Mouse (Mus musculus): Measurements from ENCODE around the gene Polr2c. TPM values are rescaled to one million over a fixed set of nuclear protein-coding genes. Genes with fewer than 3 reads are reported as not detected.
"Not testable (repeated sequence)": the region's sequence is repeated elsewhere in the genome, so short reads cannot be mapped to it uniquely, and the experiment has no call there.

Polr2c gene
- polyA plus RNA-seq, 1 experiment from 2014 or later, result 111 TPM

GRCm38 (mm10) chr8:94822637-94823560 lies 34.4 kb upstream of the Polr2c start:
- H3K36me3 ChIP-seq, result peaks cover 41% of the 10 kb centered on the region
- H3K9me3 ChIP-seq, result no peaks in the 10 kb centered on the region
- H3K27ac ChIP-seq (replicated peaks), result no peak overlapping the region
- no peaks in the 10 kb centered on the region for H3K4me1 ChIP-seq (replicated peaks)
- 81% methylated on average over 23 of the region's 23 CpGs for WGBS
- H3K9ac ChIP-seq, result no peak overlapping the region
- ATAC-seq (ENCODE audit: low FRiP score, low read depth), result peak; percentile 59; the same call in 1 of the 2 replicates
- no peaks in the 10 kb centered on the region for H3K27me3 ChIP-seq
- H3K4me2 ChIP-seq, result no peak overlapping the region
- H3K4me3 ChIP-seq, result no peak overlapping the region

- H3K9ac ChIP-seq, result no peak overlapping the region
- WGBS, result 87% methylated on average over 6 of the region's 6 CpGs
- H3K36me3 ChIP-seq, result peaks cover 45% of the 10 kb centered on the region
- H3K27ac ChIP-seq (replicated peaks), result no peak overlapping the region
- H3K4me3 ChIP-seq, result no peak overlapping the region
- H3K4me2 ChIP-seq, result no peak overlapping the region
- ATAC-seq (ENCODE audit: low FRiP score, low read depth), result no peak
- no peaks in the 10 kb centered on the region for H3K4me1 ChIP-seq (replicated peaks)
- no peaks in the 10 kb centered on the region for H3K27me3 ChIP-seq
- no peaks in the 10 kb centered on the region for H3K9me3 ChIP-seq
These were observed 32.1 kb upstream of the Polr2c start for GRCm38 (mm10) chr8:94825170-94825569.

DNA sequence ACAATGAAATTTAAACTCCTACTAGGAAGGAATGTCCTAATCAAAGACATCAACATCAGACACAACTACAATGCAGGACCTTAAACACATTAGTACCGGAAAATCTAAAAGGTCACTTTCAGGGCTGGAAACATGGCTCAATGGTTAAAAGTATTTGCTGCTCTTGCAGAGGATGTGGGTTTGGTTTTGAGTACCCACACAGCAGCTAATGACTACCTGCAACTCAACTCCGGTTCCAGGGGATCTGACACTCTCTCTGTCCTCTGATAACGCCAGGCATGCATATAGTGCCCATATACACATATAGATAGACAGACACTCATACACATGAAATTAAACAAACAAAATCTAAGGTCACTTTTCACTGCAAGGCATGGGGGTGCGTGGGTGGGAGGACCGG lies 31.0 kb upstream of the Polr2c start:
- WGBS, result 98% methylated on average over 5 of the region's 5 CpGs
- no peaks in the 10 kb centered on the region for H3K9me3 ChIP-seq
- H3K4me1 ChIP-seq (replicated peaks), result no peaks in the 10 kb centered on the region
- H3K36me3 ChIP-seq, result peaks cover 46% of the 10 kb centered on the region
- H3K9ac ChIP-seq, result no peak overlapping the region
- no peak overlapping the region for H3K4me3 ChIP-seq
- H3K27me3 ChIP-seq, result no peaks in the 10 kb centered on the region
- no peak overlapping the region for H3K4me2 ChIP-seq
- H3K27ac ChIP-seq (replicated peaks), result no peak overlapping the region
- ATAC-seq (ENCODE audit: low FRiP score, low read depth), result no peak

DNA sequence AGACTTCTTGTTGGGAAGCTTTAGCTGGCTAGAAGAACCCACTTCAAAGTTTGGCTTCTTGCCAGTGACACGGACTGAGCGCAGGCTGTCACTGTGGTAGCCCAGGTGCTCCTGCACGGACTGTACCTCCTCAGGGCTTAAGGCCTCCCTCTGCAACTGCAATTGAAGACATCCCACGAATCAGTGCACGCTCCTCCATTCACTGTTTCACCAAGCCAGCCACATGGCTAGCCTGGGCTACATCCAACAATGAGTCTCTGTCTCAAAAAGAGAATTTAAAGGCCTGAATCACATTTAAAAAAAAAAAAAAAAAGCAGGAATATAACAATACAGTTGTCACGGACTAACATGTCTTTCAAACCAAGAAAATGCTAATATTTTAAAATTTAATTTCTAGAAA lies 29.0 kb upstream of the Polr2c start:
- Histone ChIP-seq H3K4me1 (replicated peaks) (no peaks in the 10 kb centered on the region; the same call in 1 of the 2 replicates), H3K36me3 (peaks cover 42% of the 10 kb centered on the region), H3K4me3 (no peak overlapping the region), H3K4me2 (no peak overlapping the region), H3K9me3 (no peaks in the 10 kb centered on the region), H3K27ac (replicated peaks) (no peak overlapping the region), H3K27me3 (no peaks in the 10 kb centered on the region), H3K9ac (no peak overlapping the region)
- 88% methylated on average over 6 of the region's 6 CpGs for WGBS
- ATAC-seq (ENCODE audit: low FRiP score, low read depth), result no peak

DNA sequence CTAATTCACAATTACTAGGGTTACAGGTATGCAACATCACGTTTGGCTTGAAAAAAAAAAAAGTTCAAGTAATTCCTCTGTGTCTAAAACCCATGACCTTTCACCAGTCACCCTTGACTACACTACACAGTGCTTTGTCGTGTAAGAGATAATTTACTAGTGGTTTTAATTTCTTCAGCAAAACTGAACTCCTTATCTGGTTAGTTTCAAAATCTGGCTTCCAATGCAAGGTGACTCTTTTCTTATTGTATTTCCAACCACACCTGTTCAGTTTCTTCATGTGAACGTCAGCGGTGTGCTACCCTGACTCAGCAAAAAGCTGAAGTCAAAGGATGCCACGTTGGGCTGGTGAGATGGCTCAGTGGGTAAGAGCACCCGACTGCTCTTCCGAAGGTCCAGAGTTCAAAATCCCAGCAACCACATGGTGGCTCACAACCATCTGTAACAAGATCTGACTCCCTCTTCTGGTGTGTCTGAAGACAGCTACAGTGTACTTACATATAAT lies 23.3 kb upstream of the Polr2c start:
- H3K4me2 ChIP-seq; H3K27me3 ChIP-seq; H3K9me3 ChIP-seq; H3K4me3 ChIP-seq; H3K27ac ChIP-seq (replicated peaks); H3K9ac ChIP-seq; ATAC-seq (ENCODE audit: low FRiP score, low read depth): not testable (repeated sequence)
- peaks cover 10% of the 10 kb centered on the region for H3K36me3 ChIP-seq
- peaks cover 14% of the 10 kb centered on the region for H3K4me1 ChIP-seq (replicated peaks)
- 80% methylated on average over 7 of the region's 7 CpGs for WGBS

DNA sequence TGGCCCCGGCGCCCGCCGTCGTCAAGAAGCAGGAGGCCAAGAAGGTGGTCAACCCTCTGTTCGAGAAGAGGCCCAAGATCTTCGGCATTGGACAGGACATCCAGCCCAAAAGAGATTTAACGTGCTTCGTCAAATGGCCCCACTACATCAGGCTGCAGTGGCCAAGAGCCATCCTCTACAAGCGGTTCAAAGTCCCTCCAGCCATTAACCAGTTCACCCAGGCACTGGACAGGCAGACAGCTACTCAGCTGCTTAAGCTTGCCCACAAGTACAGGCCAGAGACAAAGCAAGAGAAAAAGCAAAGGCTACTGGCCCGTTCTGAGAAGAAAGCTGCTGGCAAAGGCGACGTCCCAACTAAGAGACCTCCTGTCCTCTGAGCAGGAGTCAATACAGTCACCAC lies 21.5 kb upstream of the Polr2c start:
- H3K9ac ChIP-seq; H3K36me3 ChIP-seq; H3K4me3 ChIP-seq; ATAC-seq (ENCODE audit: low FRiP score, low read depth); H3K27me3 ChIP-seq; H3K9me3 ChIP-seq; H3K27ac ChIP-seq (replicated peaks); H3K4me2 ChIP-seq: not testable (repeated sequence)
- peaks cover 18% of the 10 kb centered on the region for H3K4me1 ChIP-seq (replicated peaks)
- WGBS, result 95% methylated on average over 13 of the region's 13 CpGs

DNA sequence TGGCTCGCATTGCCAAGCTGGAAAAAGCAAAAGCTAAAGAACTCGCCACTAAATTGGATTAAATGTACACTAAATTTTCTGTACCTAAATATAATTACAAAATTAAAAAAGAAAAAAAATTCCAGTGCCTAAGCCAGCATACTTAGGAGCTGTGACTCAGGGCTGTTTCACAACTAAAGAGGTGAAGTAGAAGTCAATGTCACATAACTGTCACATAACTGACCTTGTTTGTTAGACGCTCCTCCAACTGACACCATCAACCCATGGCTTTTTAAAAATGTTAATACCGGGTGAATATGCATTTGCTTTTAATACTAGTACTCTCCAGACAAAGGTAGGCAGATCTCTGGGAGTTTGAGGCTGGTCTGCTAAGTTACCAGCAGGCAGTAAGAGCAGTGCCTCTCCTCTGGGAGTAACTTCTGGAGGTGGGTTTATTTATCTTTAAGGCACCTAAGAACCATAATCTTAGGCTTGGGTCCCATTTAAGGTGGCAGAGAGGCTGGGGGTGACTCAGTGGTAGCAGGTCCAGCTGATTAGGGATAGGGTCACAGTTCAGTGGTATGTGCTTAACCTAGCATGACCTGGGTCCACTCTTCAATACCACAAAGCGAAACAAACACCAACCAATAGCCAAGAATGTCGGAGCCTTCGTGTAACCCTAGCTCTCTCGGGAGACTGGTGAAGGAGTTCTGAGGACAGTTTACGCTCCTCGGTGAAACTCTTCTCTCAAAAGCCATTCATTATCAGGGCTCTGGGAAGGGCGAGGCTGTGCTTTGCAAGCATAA lies 20.6 kb upstream of the Polr2c start:
- 74% methylated on average over 11 of the region's 11 CpGs for WGBS
- Histone ChIP-seq H3K36me3 (peaks cover under 1% of the 10 kb centered on the region), H3K9ac (no peak overlapping the region), H3K9me3 (no peaks in the 10 kb centered on the region), H3K4me2 (peak overlapping the region; percentile 80), H3K27ac (replicated peaks) (no peak overlapping the region), H3K4me3 (peak overlapping the region; percentile 95), H3K27me3 (no peaks in the 10 kb centered on the region), H3K4me1 (replicated peaks) (peaks cover 18% of the 10 kb centered on the region)
- ATAC-seq (ENCODE audit: low FRiP score, low read depth), result no peak

- Histone ChIP-seq H3K36me3 (no peaks in the 10 kb centered on the region), H3K4me1 (replicated peaks) (peaks cover 18% of the 10 kb centered on the region), H3K4me3 (peak within 1 kb of the TSS; percentile 95), H3K27me3 (no peaks in the 10 kb centered on the region), H3K9ac (peak within 1 kb of the TSS; percentile 94), H3K9me3 (no peaks in the 10 kb centered on the region), H3K27ac (replicated peaks) (peak within 1 kb of the TSS; percentile 95), H3K4me2 (peak within 1 kb of the TSS; percentile 80)
- peak; percentile 98 for ATAC-seq (ENCODE audit: low FRiP score, low read depth)
- under 1% methylated on average over 82 of the region's 82 CpGs for WGBS
These were observed 19.3 kb upstream of the Polr2c start, which contains the start of the genes Coq9 and Ciapin1 for GRCm38 (mm10) chr8:94837662-94838574. Gene Coq9 (plus strand): TSS chr8:94838321. Gene Ciapin1 (minus strand): TSS chr8:94838358.

- peak; percentile 49 for ATAC-seq (ENCODE audit: low FRiP score, low read depth)
These were observed 18.6 kb upstream of the Polr2c start for GRCm38 (mm10) chr8:94838600-94838999.

DNA sequence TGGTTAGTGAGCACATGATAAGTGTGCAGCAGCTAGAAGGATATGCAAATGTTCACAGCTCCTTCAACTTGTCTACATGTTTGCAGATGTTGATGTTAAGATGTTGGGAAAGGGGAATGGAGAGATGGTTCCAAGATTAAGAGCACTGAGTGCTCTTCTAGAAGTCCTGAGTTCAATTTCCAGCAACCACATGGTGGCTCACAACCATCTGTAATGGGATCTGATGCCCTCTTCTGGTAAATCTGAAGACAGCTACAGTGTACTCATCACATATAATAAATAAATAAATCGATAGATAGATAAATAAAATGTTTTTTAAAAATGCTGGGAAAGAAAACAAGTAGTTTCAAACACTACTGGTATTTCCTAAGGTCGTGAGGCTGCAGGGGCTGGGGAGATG lies 16.1 kb upstream of the Polr2c start:
- ATAC-seq (ENCODE audit: low FRiP score, low read depth), result no peak
- H3K9me3 ChIP-seq, result no peaks in the 10 kb centered on the region
- WGBS, result 59% methylated on average over 2 of the region's 2 CpGs
- H3K27me3 ChIP-seq, result no peaks in the 10 kb centered on the region
- H3K4me3 ChIP-seq, result no peak overlapping the region
- no peak overlapping the region for H3K4me2 ChIP-seq
- peaks cover 18% of the 10 kb centered on the region for H3K4me1 ChIP-seq (replicated peaks)
- H3K36me3 ChIP-seq, result peaks cover 14% of the 10 kb centered on the region
- no peak overlapping the region for H3K9ac ChIP-seq
- H3K27ac ChIP-seq (replicated peaks), result no peak overlapping the region

More at GRCm38 (mm10) chr8:94838600-94838999, 18.6 kb upstream of the Polr2c start:
- Histone ChIP-seq H3K9me3 (no peaks in the 10 kb centered on the region), H3K36me3 (no peaks in the 10 kb centered on the region), H3K27ac (replicated peaks) (peak overlapping the region; percentile 95), H3K27me3 (no peaks in the 10 kb centered on the region), H3K4me3 (peak overlapping the region; percentile 95), H3K4me1 (replicated peaks) (peaks cover 18% of the 10 kb centered on the region), H3K4me2 (peak overlapping the region; percentile 80), H3K9ac (peak overlapping the region; percentile 89)
- WGBS, result 0% methylated on average over 24 of the region's 24 CpGs

GRCm38 (mm10) chr8:94850049-94850448 lies 7.2 kb upstream of the Polr2c start:
- no peak overlapping the region for H3K9ac ChIP-seq
- H3K4me1 ChIP-seq (replicated peaks), result no peaks in the 10 kb centered on the region
- no peak overlapping the region for H3K4me2 ChIP-seq
- peaks cover 67% of the 10 kb centered on the region for H3K36me3 ChIP-seq
- H3K27ac ChIP-seq (replicated peaks), result no peak overlapping the region
- H3K27me3 ChIP-seq, result no peaks in the 10 kb centered on the region
- H3K9me3 ChIP-seq, result no peaks in the 10 kb centered on the region
- no peak for ATAC-seq (ENCODE audit: low FRiP score, low read depth)
- 95% methylated on average over 5 of the region's 5 CpGs for WGBS
- no peak overlapping the region for H3K4me3 ChIP-seq

All from hindbrain, embryonic 15.5 days (tissue).